Mouse (Mus musculus) hindbrain, embryonic 11.5 days (tissue): ENCODE results near the gene Tiam1. TPM values are rescaled to one million over a fixed set of nuclear protein-coding genes. Genes with fewer than 3 reads are reported as not detected.

Experiments
- ATAC-seq: fragments of 200-750 bp; cut with Nextera tagmentation; 2 replicates; pipeline ENCODE4 v1.8.0; 2017; ENCODE audit warnings: mild to moderate bottlenecking, moderate TSS enrichment, moderate library complexity; ENCODE audit not compliant: low FRiP score
- DNase-seq: peaks from one replicate; pipeline ENCODE4 v3.0.0-alpha.2; 2015; ENCODE audit warnings: low spot score
- H3K27ac ChIP-seq: fragments of 300-500 bp; sonication (generic); 2 replicates; pipeline ENCODE4 v1.5.1; 2014; ENCODE audit warnings: mild to moderate bottlenecking, low read depth, low read length
- H3K27me3 ChIP-seq: fragments of 300-500 bp; sonication (generic); 2 replicates; pipeline ENCODE4 v1.6.1; 2014; ENCODE audit warnings: mild to moderate bottlenecking, low read length, moderate library complexity, mixed read lengths; ENCODE audit not compliant: control insufficient read depth, insufficient read depth
- H3K36me3 ChIP-seq: fragments of 300-500 bp; sonication (generic); 2 replicates; pipeline ENCODE4 v1.6.1; 2014; ENCODE audit warnings: mild to moderate bottlenecking, low read length, moderate library complexity, mixed read lengths; ENCODE audit not compliant: control insufficient read depth, insufficient read depth
- H3K4me1 ChIP-seq: fragments of 300-500 bp; sonication (generic); replicated peaks from 2 replicates; pipeline ENCODE4 v1.6.1; 2014; ENCODE audit warnings: low read length, mixed read lengths; ENCODE audit not compliant: control insufficient read depth, insufficient read depth
- H3K4me2 ChIP-seq: fragments of 300-500 bp; sonication (generic); replicated peaks from 2 replicates; pipeline ENCODE4 v1.6.1; 2014; ENCODE audit warnings: mild to moderate bottlenecking, low read depth, low read length
- H3K4me3 ChIP-seq: fragments of 300-500 bp; sonication (generic); 2 replicates; pipeline ENCODE4 v1.5.1; 2014; ENCODE audit warnings: low read depth, low read length
- H3K9ac ChIP-seq: fragments of 300-500 bp; sonication (generic); 2 replicates; pipeline ENCODE4 v1.6.1; 2014; ENCODE audit warnings: low read depth, low read length
- H3K9me3 ChIP-seq: fragments of 300-500 bp; sonication (generic); 2 replicates; pipeline ENCODE4 v1.6.1; 2016; ENCODE audit warnings: low read length; ENCODE audit not compliant: control insufficient read depth
- WGBS: fragments of 180-500 bp; shearing (Covaris S2); extraction: QIAGEN DNeasy Blood & Tissue Kit; methylation state at CpG from one replicate; pipeline ENCODE4 v1.1.7; 2014; 5-methylcytosine and 5-hydroxymethylcytosine counted together
- polyA plus RNA-seq: library from polyadenylated mRNA; unstranded; fragments of >200 nt; fragmentation: Nextera tagmentation; extraction: Ambion mirVana; gene quantifications from 2 replicates; pipeline ENCODE4 v1.2.1, GENCODE M21; 2014

Gene Tiam1
- polyA plus RNA-seq, 1 experiment from 2014 or later = 27.6 TPM

GRCm38 (mm10) chr16:89861531-89861930, 282.0 kb downstream of the Tiam1 start:
- H3K36me3 ChIP-seq = no peaks in the 10 kb centered on the region
- no peak overlapping the region for H3K27ac ChIP-seq
- no peak overlapping the region for H3K9ac ChIP-seq
- no peak overlapping the region for H3K4me3 ChIP-seq
- peaks cover 8% of the 10 kb centered on the region; the same call in 1 of the 2 replicates for H3K4me1 ChIP-seq
- 65% methylated on average over 5 of the region's 5 CpGs for WGBS
- no peak overlapping the region for H3K4me2 ChIP-seq
- no peak for DNase-seq
- no peaks in the 10 kb centered on the region for H3K9me3 ChIP-seq
- ATAC-seq = no peak
- no peaks in the 10 kb centered on the region for H3K27me3 ChIP-seq

DNA sequence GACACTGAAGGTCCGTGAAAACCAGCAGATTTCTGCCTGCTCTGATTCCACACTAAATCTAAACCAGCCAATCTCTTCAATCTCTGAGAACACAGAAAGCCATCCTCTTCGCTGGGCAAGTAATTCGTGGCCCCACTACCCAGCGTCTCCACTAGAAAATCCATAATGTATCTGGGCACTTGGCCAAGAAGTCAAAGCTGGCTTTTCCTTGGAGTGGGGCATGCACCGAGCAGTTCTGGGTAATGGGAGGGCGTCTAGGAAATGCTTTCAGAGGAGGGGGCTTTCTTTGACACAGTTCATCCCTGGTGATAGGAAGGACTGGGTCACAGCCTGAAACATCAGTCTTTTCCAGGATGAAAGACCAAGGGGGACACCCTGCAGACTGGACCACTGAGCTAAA, 282.9 kb downstream of the Tiam1 start:
- Histone ChIP-seq H3K9ac (no peak overlapping the region), H3K4me1 (peaks cover 8% of the 10 kb centered on the region; the same call in 1 of the 2 replicates), H3K27ac (no peak overlapping the region), H3K27me3 (no peaks in the 10 kb centered on the region), H3K4me3 (no peak overlapping the region), H3K4me2 (no peak overlapping the region), H3K9me3 (no peaks in the 10 kb centered on the region), H3K36me3 (no peaks in the 10 kb centered on the region)
- DNase-seq (no peak), ATAC-seq (no peak)
- WGBS = 83% methylated on average over 6 of the region's 6 CpGs

GRCm38 (mm10) chr16:89857666-89858065, 285.9 kb downstream of the Tiam1 start:
- WGBS = 81% methylated on average over 3 of the region's 3 CpGs
- ATAC-seq = no peak

GRCm38 (mm10) chr16:89854731-89855130, 288.8 kb downstream of the Tiam1 start:
- Histone ChIP-seq H3K9ac (no peak overlapping the region), H3K4me3 (no peak overlapping the region), H3K9me3 (no peaks in the 10 kb centered on the region), H3K36me3 (no peaks in the 10 kb centered on the region), H3K27me3 (no peaks in the 10 kb centered on the region), H3K4me1 (no peaks in the 10 kb centered on the region), H3K27ac (no peak overlapping the region), H3K4me2 (no peak overlapping the region)
- ATAC-seq = no peak
- DNase-seq = no peak
- 88% methylated on average over 8 of the region's 8 CpGs for WGBS

More at GRCm38 (mm10) chr16:89857666-89858065, 285.9 kb downstream of the Tiam1 start:
- no peak overlapping the region for H3K4me3 ChIP-seq
- no peak overlapping the region for H3K4me2 ChIP-seq
- H3K27me3 ChIP-seq = no peaks in the 10 kb centered on the region
- no peak overlapping the region for H3K9ac ChIP-seq
- no peak for DNase-seq
- no peaks in the 10 kb centered on the region for H3K36me3 ChIP-seq
- H3K9me3 ChIP-seq = no peaks in the 10 kb centered on the region
- H3K4me1 ChIP-seq = 0 out of 2 replicates have a peak, but pooled peaks cover under 1% of the 10 kb centered on the region
- no peak overlapping the region for H3K27ac ChIP-seq

- WGBS = 69% methylated on average over 9 of the region's 9 CpGs
- Histone ChIP-seq H3K9me3 (no peaks in the 10 kb centered on the region), H3K27ac (no peak overlapping the region), H3K4me3 (no peak overlapping the region), H3K36me3 (no peaks in the 10 kb centered on the region), H3K4me1 (no peaks in the 10 kb centered on the region), H3K4me2 (no peak overlapping the region), H3K27me3 (no peaks in the 10 kb centered on the region), H3K9ac (no peak overlapping the region)
- DNase-seq (no peak), ATAC-seq (peak; percentile 33; the same call in 1 of the 2 replicates)
Observed at GRCm38 (mm10) chr16:89851333-89851732, 292.2 kb downstream of the Tiam1 start.

- ATAC-seq (no peak), DNase-seq (no peak)
- 95% methylated on average over 19 of the region's 19 CpGs for WGBS
- no peaks in the 10 kb centered on the region for H3K27me3 ChIP-seq
- no peak overlapping the region for H3K4me2 ChIP-seq
- no peak overlapping the region for H3K9ac ChIP-seq
- no peaks in the 10 kb centered on the region for H3K9me3 ChIP-seq
- no peak overlapping the region for H3K4me3 ChIP-seq
- no peaks in the 10 kb centered on the region for H3K4me1 ChIP-seq
- no peaks in the 10 kb centered on the region for H3K36me3 ChIP-seq
- H3K27ac ChIP-seq = no peak overlapping the region
Observed at GRCm38 (mm10) chr16:89848651-89849597, 294.6 kb downstream of the Tiam1 start.

DNA sequence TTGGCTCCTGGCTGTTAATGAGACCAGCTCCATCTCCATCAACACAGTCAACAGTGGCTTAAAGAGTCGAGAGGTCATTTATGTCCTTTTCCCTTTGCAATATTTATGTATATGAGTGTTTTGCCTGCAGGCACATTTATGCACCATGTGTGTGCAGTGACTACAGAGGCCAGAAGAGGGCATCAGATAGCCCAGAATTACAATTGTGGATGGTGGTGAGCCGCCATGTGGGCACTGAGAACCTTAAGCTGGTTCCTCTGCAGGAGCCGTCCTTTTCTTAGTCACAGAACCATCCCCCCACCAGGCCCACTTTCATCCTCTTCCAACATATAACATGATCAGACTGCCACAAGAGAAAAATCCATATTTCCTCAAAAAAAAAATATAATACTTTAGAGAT, 295.4 kb downstream of the Tiam1 start:
- no peak for DNase-seq
- Histone ChIP-seq H3K36me3 (no peaks in the 10 kb centered on the region), H3K27ac (no peak overlapping the region), H3K4me2 (no peak overlapping the region), H3K9ac (no peak overlapping the region), H3K27me3 (no peaks in the 10 kb centered on the region), H3K9me3 (no peaks in the 10 kb centered on the region), H3K4me3 (no peak overlapping the region), H3K4me1 (no peaks in the 10 kb centered on the region)
- 89% methylated on average over 3 of the region's 3 CpGs for WGBS
- no peak for ATAC-seq

- H3K4me2 ChIP-seq = no peak overlapping the region
- H3K27ac ChIP-seq = no peak overlapping the region
- DNase-seq (no peak), ATAC-seq (no peak)
- no peaks in the 10 kb centered on the region; the same call in 1 of the 2 replicates for H3K4me1 ChIP-seq
- H3K36me3 ChIP-seq = no peaks in the 10 kb centered on the region
- H3K9ac ChIP-seq = no peak overlapping the region
- 77% methylated on average over 8 of the region's 8 CpGs for WGBS
- no peaks in the 10 kb centered on the region for H3K9me3 ChIP-seq
- H3K4me3 ChIP-seq = no peak overlapping the region
- no peaks in the 10 kb centered on the region for H3K27me3 ChIP-seq
Observed at GRCm38 (mm10) chr16:89845461-89845860, 298.1 kb downstream of the Tiam1 start.

- ATAC-seq = peak; percentile 80
- no peaks in the 10 kb centered on the region for H3K9me3 ChIP-seq
- no peak overlapping the region for H3K9ac ChIP-seq
- no peak overlapping the region for H3K27ac ChIP-seq
- H3K4me3 ChIP-seq = no peak overlapping the region
- DNase-seq = peak; percentile 57
- no peak overlapping the region for H3K4me2 ChIP-seq
- H3K36me3 ChIP-seq = no peaks in the 10 kb centered on the region
- no peaks in the 10 kb centered on the region; the same call in 1 of the 2 replicates for H3K4me1 ChIP-seq
- 43% methylated on average over 5 of the region's 5 CpGs for WGBS
- no peaks in the 10 kb centered on the region for H3K27me3 ChIP-seq
Observed at GRCm38 (mm10) chr16:89844580-89844979, 299.0 kb downstream of the Tiam1 start.
